Comparison of ENCODE assay signal across 28 mouse cellular contexts in the genomic region with DNA sequence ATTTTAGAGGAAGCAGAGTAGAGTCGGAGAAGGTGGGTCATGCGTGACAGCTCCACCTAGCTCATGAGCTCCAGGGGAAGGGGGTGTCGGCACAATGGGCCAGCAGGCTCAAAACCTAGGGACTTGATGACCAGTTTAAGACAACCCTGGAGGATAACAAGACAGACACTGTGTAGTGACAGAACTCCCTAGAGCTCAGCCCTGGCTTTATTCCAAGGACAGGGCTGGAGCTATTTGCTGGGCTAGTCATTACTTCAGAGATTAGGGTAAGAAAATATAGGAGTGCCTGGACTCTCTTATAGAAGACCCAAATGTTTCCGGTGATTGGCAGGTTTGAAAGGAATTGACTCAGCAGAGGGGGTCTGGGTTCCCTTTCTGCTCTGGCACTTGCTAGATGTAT. TPM values are rescaled to one million over a fixed set of nuclear protein-coding genes. Genes with fewer than 3 reads are reported as not detected.
A peak's percentile ranks its signal among the peaks of the same experiment; 100 is the strongest.
DNase-seq lines count a peak whose midpoint lies in the region; ATAC-seq and TF ChIP-seq lines count a peak whose summit lies in the region.
"Had no signal": no experiment of that assay in that cellular context is flagged by ENCODE, and none has a peak within 500 bp of the region (broad histone marks: within the 10 kb centered on the region; RNA-seq: fewer than 3 reads in every experiment).

No protein-coding gene starts in this region.

- no peak overlapping the region for H3K9ac ChIP-seq in lung, embryonic 14.5 days
- H3K9ac ChIP-seq: embryonic facial prominence, embryonic 15.5 days; heart, embryonic 13.5 days; hindbrain, embryonic 14.5 days; intestine, embryonic 15.5 days had no signal

- no peaks in the 10 kb centered on the region for H3K9me3 ChIP-seq in lung, embryonic 14.5 days (ENCODE audit: low read depth, low read length)
- H3K9me3 ChIP-seq: embryonic facial prominence, embryonic 15.5 days; forebrain, embryonic 10.5 days; heart, embryonic 13.5 days; hindbrain, embryonic 10.5 days; intestine, embryonic 15.5 days had no signal

- no peaks in the 10 kb centered on the region for H3K36me3 ChIP-seq in lung, embryonic 14.5 days (ENCODE audit: insufficient read depth)
- H3K36me3 ChIP-seq: embryonic facial prominence, embryonic 15.5 days; forebrain, embryonic 10.5 days; heart, embryonic 13.5 days; hindbrain, embryonic 10.5 days; intestine, embryonic 15.5 days had no signal

- H3K27ac ChIP-seq in lung, embryonic 14.5 days (ENCODE audit: low read depth), result no peak overlapping the region
- H3K27ac ChIP-seq: embryonic facial prominence, embryonic 15.5 days; forebrain, embryonic 10.5 days; heart, adult 2 months; heart, embryonic 13.5 days; hindbrain, embryonic 10.5 days; hindbrain, embryonic 14.5 days; intestine, embryonic 15.5 days had no signal

- H3K4me2 ChIP-seq in lung, embryonic 14.5 days, result no peak overlapping the region
- H3K4me2 ChIP-seq: embryonic facial prominence, embryonic 15.5 days; heart, embryonic 13.5 days; hindbrain, embryonic 14.5 days; intestine, embryonic 15.5 days had no signal

- no peaks in the 10 kb centered on the region for H3K27me3 ChIP-seq in lung, embryonic 14.5 days (ENCODE audit: insufficient read depth, low read length)
- H3K27me3 ChIP-seq: embryonic facial prominence, embryonic 15.5 days; heart, embryonic 13.5 days; intestine, embryonic 15.5 days; Patski had no signal

- no peak overlapping the region for H3K4me3 ChIP-seq in lung, embryonic 14.5 days (ENCODE audit: low read depth, low read length)
- H3K4me3 ChIP-seq: embryonic facial prominence, embryonic 15.5 days; erythroblast, embryonic 14.5 days; forebrain, embryonic 10.5 days; heart, adult 2 months; heart, embryonic 13.5 days; hindbrain, embryonic 10.5 days; intestine, embryonic 15.5 days had no signal

- TF ChIP-seq CTCF in lung, embryonic 14.5 days (IDR thresholded peaks at IDR 0.05; ENCODE audit: low read depth), result no peak

- ATAC-seq in lung, embryonic 14.5 days (ENCODE audit: insufficient read depth), result no peak
- ATAC-seq: activated CD4-positive, CD25-positive, alpha-beta regulatory T cell, adult 4 months; forebrain, embryonic 14.5 days; intestine, embryonic 15.5 days; Patski had no signal

- no peaks in the 10 kb centered on the region for H3K4me1 ChIP-seq in lung, embryonic 14.5 days (ENCODE audit: insufficient read depth)
- H3K4me1 ChIP-seq: embryonic facial prominence, embryonic 15.5 days; hindbrain, embryonic 10.5 days had no signal

- WGBS in lung, embryonic 14.5 days, result 83% methylated on average over 4 of the region's 4 CpGs

- DNase-seq in adrenal gland, adult 2 months, result peak; percentile 51
- no peak for DNase-seq in adrenal gland, adult 8-10 months
- DNase-seq in heart, postnatal 4 days, result peak; percentile 39
- DNase-seq in heart, adult 8-10 months (ENCODE audit: low spot score), result no peak
- DNase-seq in lung, embryonic 14.5 days, result peak; percentile 52
- no peak for DNase-seq in lung, adult 18-20 months
- DNase-seq in adrenal gland, postnatal 25 days, result peak; percentile 42
- no peak for DNase-seq in embryo, embryonic 10.5 days (ENCODE audit: low spot score)
- DNase-seq: cerebellum, adult 18-20 months; cerebellum, adult 9-11 months; embryo, embryonic 11 days; gastrocnemius, postnatal 36 days; heart, adult 2 months; kidney, adult 18-20 months had no signal

RNA-seq across cellular contexts. Expression of a gene that starts 13.9 kb away (rescaled TPM):
- total RNA-seq in adrenal gland, adult 2 months (2021), result not detected
- polyA plus RNA-seq in adrenal gland, adult 2 months (2012; rRNA removed), result 0.18 and 0.49 TPM in 2 replicates
- not detected for total RNA-seq in adrenal gland, adult 8-10 months (2022)
- total RNA-seq in heart, postnatal 4 days (2021), result not detected
- total RNA-seq in heart, adult 8-10 months (2022), result not detected
- not detected in 2 replicates for polyA plus RNA-seq in lung, embryonic 14.5 days (2014; fragmentation: Nextera tagmentation; extraction: Ambion mirVana)
- not detected in 2 replicates for total RNA-seq in adrenal gland, postnatal 25 days (2021)
- total RNA-seq: gastrocnemius, adult 8-10 months; gastrocnemius, postnatal 36 days; heart, adult 2 months had no signal
- polyA plus RNA-seq: activated CD4-positive, CD25-positive, alpha-beta regulatory T cell, adult 4 months; C2C12; embryonic facial prominence, embryonic 11.5 days; embryonic facial prominence, embryonic 15.5 days; erythroblast, embryonic 14.5 days; forebrain, embryonic 10.5 days; forebrain, embryonic 14.5 days; heart, adult 2 months; heart, embryonic 13.5 days; heart, postnatal 0 days; hindbrain, embryonic 10.5 days; hindbrain, embryonic 14.5 days; Patski had no signal

RNA-seq across cellular contexts. Expression of a gene that starts 17.9 kb away (rescaled TPM):
- 1 to 10 TPM; 1.6 to 1.9 TPM for total RNA-seq in adrenal gland, adult 2 months (2021)
- polyA plus RNA-seq in adrenal gland, adult 2 months (2012; rRNA removed), result 7.6 TPM in 2 replicates
- 1 to 10 TPM; 1.4 to 1.8 (median 1.5) TPM for total RNA-seq in adrenal gland, adult 8-10 months (2022)
- total RNA-seq in heart, postnatal 4 days (2021), result under 1 TPM; 0.71 to 0.74 TPM
- 1 to 10 TPM; 1.2 to 2.9 (median 1.3) TPM for total RNA-seq in heart, adult 8-10 months (2022)
- 6.3 and 6.5 TPM in 2 replicates for polyA plus RNA-seq in lung, embryonic 14.5 days (2014; fragmentation: Nextera tagmentation; extraction: Ambion mirVana)
- 0.43 and 1.1 TPM in 2 replicates for total RNA-seq in adrenal gland, postnatal 25 days (2021)

RNA-seq across cellular contexts. Expression of a gene that starts 30.9 kb away (rescaled TPM):
- 1 to 10 TPM; 2.1 to 2.5 TPM for total RNA-seq in adrenal gland, adult 2 months (2021)
- 0.64 and 0.89 TPM in 2 replicates for polyA plus RNA-seq in adrenal gland, adult 2 months (2012; rRNA removed)
- total RNA-seq in adrenal gland, adult 8-10 months (2022), result 1 to 10 TPM; 1.5 to 3.6 (median 1.8) TPM
- total RNA-seq in heart, postnatal 4 days (2021), result 10 to 100 TPM; 43.2 to 48.6 TPM
- total RNA-seq in heart, adult 8-10 months (2022), result 1 to 10 TPM in 3 of 4 experiments, not detected in 1; 1.2 to 2.2 (median 1.6) TPM
- polyA plus RNA-seq in lung, embryonic 14.5 days (2014; fragmentation: Nextera tagmentation; extraction: Ambion mirVana), result 168 and 180 TPM in 2 replicates
- 9.5 and 15.0 TPM in 2 replicates for total RNA-seq in adrenal gland, postnatal 25 days (2021)

RNA-seq across cellular contexts. Expression of a gene that starts 46.4 kb away (rescaled TPM):
- 100 to 1,000 TPM in 1 of 2 experiments, 10 to 100 TPM in 1; 98.7 to 114 TPM for total RNA-seq in adrenal gland, adult 2 months (2021)
- 833 and 840 TPM in 2 replicates for polyA plus RNA-seq in adrenal gland, adult 2 months (2012; rRNA removed)
- 100 to 1,000 TPM in 3 of 4 experiments, 10 to 100 TPM in 1; 99.9 to 123 (median 111) TPM for total RNA-seq in adrenal gland, adult 8-10 months (2022)
- total RNA-seq in heart, postnatal 4 days (2021), result 100 to 1,000 TPM; 152 TPM
- total RNA-seq in heart, adult 8-10 months (2022), result 10 to 100 TPM; 48.5 to 55.9 (median 54.8) TPM
- polyA plus RNA-seq in lung, embryonic 14.5 days (2014; fragmentation: Nextera tagmentation; extraction: Ambion mirVana), result 74.3 and 90.8 TPM in 2 replicates
- 167 and 171 TPM in 2 replicates for total RNA-seq in adrenal gland, postnatal 25 days (2021)

RNA-seq across cellular contexts. Expression of a gene that starts 48.8 kb away (rescaled TPM):
- total RNA-seq in adrenal gland, adult 2 months (2021), result under 1 TPM; 0.49 to 0.52 TPM
- polyA plus RNA-seq in adrenal gland, adult 2 months (2012; rRNA removed), result 0.77 and 1.0 TPM in 2 replicates
- under 1 TPM; 0.12 to 0.83 (median 0.31) TPM for total RNA-seq in adrenal gland, adult 8-10 months (2022)
- total RNA-seq in heart, postnatal 4 days (2021), result under 1 TPM; 0.19 to 0.20 TPM
- total RNA-seq in heart, adult 8-10 months (2022), result not detected
- 0.22 and 0.47 TPM in 2 replicates for polyA plus RNA-seq in lung, embryonic 14.5 days (2014; fragmentation: Nextera tagmentation; extraction: Ambion mirVana)
- total RNA-seq in adrenal gland, postnatal 25 days (2021), result 0.21 TPM in 1 of 2 replicates, not detected in the other
- total RNA-seq: heart, adult 2 months had no signal
- polyA plus RNA-seq: C2C12, Patski had no signal

Comparison
In these comparisons a context has a peak if more than half of its experiments do, and no peak if none do; other contexts are left out.
1. DNase-seq: peak in adrenal gland, adult 2 months (single experiment), heart, postnatal 4 days (single experiment), lung, embryonic 14.5 days (single experiment) and adrenal gland, postnatal 25 days (single experiment); none in adrenal gland, adult 8-10 months (single experiment), heart, adult 8-10 months (single experiment), lung, adult 18-20 months (0 of 2) and embryo, embryonic 10.5 days (single experiment).